Mouse (Mus musculus): ENCODE data around the gene Zfp526. TPM values are rescaled to one million over a fixed set of nuclear protein-coding genes. Genes with fewer than 3 reads are reported as not detected.

Zfp526 gene
- polyA plus RNA-seq, 1 experiment, result 8.7 TPM

DNA sequence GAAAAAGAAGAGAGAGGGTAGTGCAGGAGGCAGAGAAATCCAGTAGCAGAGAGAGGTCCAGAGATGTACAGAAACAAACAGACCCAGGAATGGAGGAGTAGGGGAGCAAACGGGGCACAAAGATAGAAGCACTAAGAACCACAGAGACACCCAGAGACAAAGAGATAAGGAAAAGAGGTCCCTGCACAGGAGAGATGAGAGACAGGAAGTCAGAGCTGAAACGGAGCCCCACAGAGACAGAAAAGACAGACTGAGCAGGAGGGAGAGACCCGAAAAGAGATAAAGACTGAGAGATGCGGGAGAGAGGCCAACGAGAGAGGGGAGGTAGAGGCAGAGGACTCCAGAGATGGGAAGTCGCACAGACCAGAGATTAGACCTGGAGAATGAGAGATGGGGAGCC is 40.7 kb upstream of the Zfp526 start:
- peaks cover 5% of the 10 kb centered on the region for H3K4me1 ChIP-seq (ENCODE audit: control insufficient read depth, insufficient read depth, insufficient read length, low read length)
- no peak for TF ChIP-seq POLR2A (IDR thresholded peaks at IDR 0.05; ENCODE audit: low read depth, low read length)
- no peak for TF ChIP-seq CTCF (IDR thresholded peaks at IDR 0.05; ENCODE audit: extremely low read depth, insufficient read length, insufficient replicate concordance, low read depth, low read length)
- peaks cover 61% of the 10 kb centered on the region for H3K27me3 ChIP-seq (ENCODE audit: control insufficient read depth, insufficient read depth, low read length)
- no peak overlapping the region for H3K4me3 ChIP-seq (ENCODE audit: low read depth, low read length)
- no peak overlapping the region for H3K27ac ChIP-seq (ENCODE audit: insufficient read depth, low read depth, low read length)
- 14% methylated on average over 6 of the region's 6 CpGs for WGBS
- H3K36me3 ChIP-seq (ENCODE audit: control insufficient read depth, insufficient read depth, low read length), result no peaks in the 10 kb centered on the region

DNA sequence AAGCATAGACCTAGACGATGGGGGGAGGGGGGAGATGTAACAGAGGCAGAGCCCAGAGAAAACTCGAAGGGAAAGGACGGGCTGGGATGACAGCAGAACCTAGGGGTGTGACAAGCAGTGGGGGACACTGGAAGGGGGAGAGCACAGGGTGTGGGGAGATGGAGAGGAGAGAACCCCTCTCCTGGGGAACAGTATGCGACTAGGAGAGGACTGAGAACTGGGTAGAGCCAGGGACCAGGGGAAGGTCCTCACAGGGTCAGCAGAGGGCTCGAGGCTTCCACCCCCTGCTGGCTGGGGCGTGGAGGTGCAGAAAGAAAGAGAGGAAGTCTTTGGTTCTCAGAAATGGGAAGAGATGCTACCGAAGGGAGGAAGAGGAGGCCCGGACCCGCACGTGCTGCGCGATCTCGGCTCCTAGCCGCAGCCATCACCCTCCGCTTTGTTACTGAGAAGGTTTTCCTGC is 39.9 kb upstream of the Zfp526 start:
- 3% methylated on average over 15 of the region's 15 CpGs for WGBS
- TF ChIP-seq POLR2A (IDR thresholded peaks at IDR 0.05; ENCODE audit: low read depth, low read length) (no peak; the same call in 1 of the 2 replicates), CTCF (IDR thresholded peaks at IDR 0.05; ENCODE audit: extremely low read depth, insufficient read length, insufficient replicate concordance, low read depth, low read length) (peak; percentile 72; the same call in 1 of the 2 replicates)
- Histone ChIP-seq H3K4me3 (ENCODE audit: low read depth, low read length) (peak overlapping the region; percentile 6; the same call in 1 of the 2 replicates), H3K4me1 (ENCODE audit: control insufficient read depth, insufficient read depth, insufficient read length, low read length) (peaks cover 5% of the 10 kb centered on the region), H3K27me3 (ENCODE audit: control insufficient read depth, insufficient read depth, low read length) (peaks cover 59% of the 10 kb centered on the region), H3K27ac (ENCODE audit: insufficient read depth, low read depth, low read length) (no peak overlapping the region), H3K36me3 (ENCODE audit: control insufficient read depth, insufficient read depth, low read length) (no peaks in the 10 kb centered on the region)

DNA sequence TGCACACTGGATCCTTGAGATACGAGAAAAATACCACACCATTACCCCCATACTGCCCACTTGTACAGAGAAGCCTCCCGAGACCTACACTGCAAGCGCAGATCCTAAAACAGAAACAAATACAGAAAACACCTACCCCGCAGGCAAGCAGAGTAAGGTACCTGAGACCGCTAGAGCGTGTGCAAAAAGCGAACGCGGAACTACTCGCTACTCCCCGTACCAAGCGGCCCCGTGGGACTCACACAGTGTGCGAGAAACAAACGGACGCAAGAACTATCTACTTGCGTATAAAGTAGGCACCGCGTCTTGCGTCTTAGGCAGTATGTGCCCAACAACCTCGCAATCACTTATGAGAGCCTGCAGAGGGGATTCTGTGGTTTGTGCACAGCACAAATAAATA is 39.4 kb upstream of the Zfp526 start:
- H3K27me3 ChIP-seq (ENCODE audit: control insufficient read depth, insufficient read depth, low read length), result peaks cover 56% of the 10 kb centered on the region
- 12% methylated on average over 21 of the region's 21 CpGs for WGBS
- peak overlapping the region; percentile 6; the same call in 1 of the 2 replicates for H3K4me3 ChIP-seq (ENCODE audit: low read depth, low read length)

DNA sequence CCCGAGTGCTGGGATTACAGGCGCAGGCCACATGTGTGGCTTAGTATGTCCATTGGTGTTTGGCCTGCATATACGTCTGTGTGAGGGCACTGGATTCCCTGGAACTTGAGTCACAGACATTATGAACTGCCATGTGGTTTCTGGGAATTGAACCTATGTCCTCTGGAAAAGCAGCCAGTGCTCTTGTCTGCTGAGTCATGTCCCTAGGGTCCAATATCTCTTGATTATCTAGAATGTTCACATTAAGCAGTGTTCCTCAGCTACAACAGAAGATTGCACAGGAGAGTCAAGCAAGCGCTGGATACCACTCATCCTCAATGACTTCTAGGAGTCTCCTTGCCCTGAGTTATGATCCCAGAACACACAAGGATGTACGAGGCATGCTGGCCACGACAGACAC is 37.1 kb upstream of the Zfp526 start:
- Histone ChIP-seq H3K27me3 (ENCODE audit: control insufficient read depth, insufficient read depth, low read length) (peaks cover 35% of the 10 kb centered on the region), H3K4me3 (ENCODE audit: low read depth, low read length) (no peak overlapping the region), H3K36me3 (ENCODE audit: control insufficient read depth, insufficient read depth, low read length) (no peaks in the 10 kb centered on the region), H3K27ac (ENCODE audit: insufficient read depth, low read depth, low read length) (no peak overlapping the region), H3K4me1 (ENCODE audit: control insufficient read depth, insufficient read depth, insufficient read length, low read length) (peaks cover 1% of the 10 kb centered on the region)
- no peak for TF ChIP-seq POLR2A (IDR thresholded peaks at IDR 0.05; ENCODE audit: low read depth, low read length)
- no peak for TF ChIP-seq CTCF (IDR thresholded peaks at IDR 0.05; ENCODE audit: extremely low read depth, insufficient read length, insufficient replicate concordance, low read depth, low read length)
- 71% methylated on average over 6 of the region's 6 CpGs for WGBS

More for the DNA sequence above, 39.4 kb upstream of the Zfp526 start:
- TF ChIP-seq POLR2A (IDR thresholded peaks at IDR 0.05; ENCODE audit: low read depth, low read length) (no peak), CTCF (IDR thresholded peaks at IDR 0.05; ENCODE audit: extremely low read depth, insufficient read length, insufficient replicate concordance, low read depth, low read length) (no peak)
- H3K36me3 ChIP-seq (ENCODE audit: control insufficient read depth, insufficient read depth, low read length), result no peaks in the 10 kb centered on the region
- H3K4me1 ChIP-seq (ENCODE audit: control insufficient read depth, insufficient read depth, insufficient read length, low read length), result peaks cover 5% of the 10 kb centered on the region
- H3K27ac ChIP-seq (ENCODE audit: insufficient read depth, low read depth, low read length), result no peak overlapping the region

DNA sequence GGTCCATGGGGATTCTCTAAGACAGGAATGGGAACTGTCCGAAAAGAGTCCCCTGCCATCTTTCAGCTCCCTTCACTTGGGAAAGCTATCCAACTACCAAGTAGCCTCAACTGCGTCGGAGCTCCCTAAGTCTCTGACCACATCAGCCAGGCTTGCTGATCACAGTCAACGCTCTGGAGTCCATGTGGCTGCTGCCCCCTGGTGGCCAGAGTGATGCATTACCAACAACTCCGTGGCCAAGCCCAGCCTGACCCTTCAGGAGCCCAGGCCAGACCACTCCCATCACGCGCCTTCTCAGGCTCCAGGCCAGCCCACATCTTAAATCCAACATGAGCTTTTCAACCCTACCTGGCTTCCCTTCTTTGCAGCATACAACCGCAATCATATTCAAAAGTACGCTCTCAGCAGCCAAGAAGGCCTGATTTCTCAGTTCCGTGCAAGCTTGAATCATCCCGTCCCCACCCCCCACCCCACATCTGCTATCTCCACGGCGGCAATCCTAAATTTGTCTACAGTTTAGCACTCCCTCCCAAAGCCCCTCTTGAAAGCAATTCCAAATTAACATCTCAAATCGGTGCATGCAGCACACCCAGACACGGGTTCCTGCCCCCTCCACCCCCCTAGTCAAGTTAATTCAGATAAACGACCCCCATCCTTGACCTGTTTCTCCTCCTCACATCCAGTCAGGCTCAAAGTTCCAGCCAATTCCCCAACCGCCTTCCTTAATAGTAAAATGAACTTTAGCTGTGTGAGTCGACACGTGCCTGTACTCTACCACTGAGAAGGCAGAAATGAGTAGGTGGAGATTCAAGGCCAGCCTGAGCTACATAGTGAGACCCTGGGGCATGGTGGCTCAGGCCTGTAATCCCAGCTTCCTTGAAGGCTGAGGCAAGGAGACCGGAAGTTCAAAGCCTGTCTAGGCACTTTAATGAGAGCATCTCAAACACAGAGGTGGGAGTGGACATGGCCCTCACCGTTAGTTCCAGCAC is 33.3 kb upstream of the Zfp526 start:
- WGBS, result 31% methylated on average over 21 of the region's 21 CpGs
- Histone ChIP-seq H3K4me3 (ENCODE audit: low read depth, low read length) (no peak overlapping the region), H3K4me1 (ENCODE audit: control insufficient read depth, insufficient read depth, insufficient read length, low read length) (no peaks in the 10 kb centered on the region), H3K36me3 (ENCODE audit: control insufficient read depth, insufficient read depth, low read length) (no peaks in the 10 kb centered on the region), H3K27ac (ENCODE audit: insufficient read depth, low read depth, low read length) (no peak overlapping the region), H3K27me3 (ENCODE audit: control insufficient read depth, insufficient read depth, low read length) (peaks cover 2% of the 10 kb centered on the region; the same call in 1 of the 2 replicates)
- no peak for TF ChIP-seq POLR2A (IDR thresholded peaks at IDR 0.05; ENCODE audit: low read depth, low read length)
- TF ChIP-seq CTCF (IDR thresholded peaks at IDR 0.05; ENCODE audit: extremely low read depth, insufficient read length, insufficient replicate concordance, low read depth, low read length), result peak; percentile 92; the same call in 1 of the 2 replicates

DNA sequence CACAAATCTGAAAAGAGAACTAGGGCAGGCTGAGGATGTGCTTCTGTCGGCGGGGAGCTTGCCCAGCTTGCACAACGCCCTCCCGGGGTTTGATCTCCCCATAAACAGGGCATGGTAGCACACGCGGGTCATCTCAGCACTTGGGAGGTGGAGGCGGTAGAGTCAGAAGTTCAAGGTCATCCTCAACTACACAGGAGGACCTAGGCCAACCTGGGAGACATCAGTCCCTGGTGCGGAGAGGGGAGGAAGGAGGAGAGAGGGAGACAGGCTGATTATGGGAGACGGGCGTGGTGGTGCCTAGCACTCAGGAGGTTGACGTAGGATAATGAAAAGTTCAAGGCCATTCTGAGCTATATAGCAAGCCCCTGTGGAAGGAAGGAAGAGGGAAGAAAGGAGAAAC is 30.4 kb upstream of the Zfp526 start:
- Histone ChIP-seq H3K27ac (ENCODE audit: insufficient read depth, low read depth, low read length) (no peak overlapping the region), H3K36me3 (ENCODE audit: control insufficient read depth, insufficient read depth, low read length) (no peaks in the 10 kb centered on the region), H3K27me3 (ENCODE audit: control insufficient read depth, insufficient read depth, low read length) (no peaks in the 10 kb centered on the region), H3K4me3 (ENCODE audit: low read depth, low read length) (no peak overlapping the region), H3K4me1 (ENCODE audit: control insufficient read depth, insufficient read depth, insufficient read length, low read length) (no peaks in the 10 kb centered on the region)
- TF ChIP-seq CTCF (IDR thresholded peaks at IDR 0.05; ENCODE audit: extremely low read depth, insufficient read length, insufficient replicate concordance, low read depth, low read length) (no peak), POLR2A (IDR thresholded peaks at IDR 0.05; ENCODE audit: low read depth, low read length) (no peak)
- WGBS, result 61% methylated on average over 11 of the region's 11 CpGs

DNA sequence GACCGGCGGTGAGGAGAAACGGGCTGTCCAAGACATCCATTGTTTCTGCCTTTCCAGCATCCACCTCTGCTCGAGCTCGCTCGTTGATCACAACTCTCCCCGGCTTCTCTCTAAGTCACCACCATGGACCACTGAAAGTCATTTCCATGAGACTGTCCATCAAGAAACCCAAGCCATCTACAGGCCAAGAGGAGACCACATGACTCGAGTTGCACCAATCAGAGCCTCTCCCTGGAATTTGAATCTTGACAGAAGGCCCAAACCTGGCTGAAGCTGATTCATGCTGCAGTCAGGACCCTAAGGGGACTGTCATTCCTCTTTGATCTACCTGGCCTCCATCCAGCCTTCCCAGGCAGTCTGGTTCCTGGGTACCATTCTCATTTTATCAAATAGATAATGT is 29.1 kb upstream of the Zfp526 start:
- 73% methylated on average over 8 of the region's 8 CpGs for WGBS
- Histone ChIP-seq H3K27ac (ENCODE audit: insufficient read depth, low read depth, low read length) (no peak overlapping the region), H3K4me1 (ENCODE audit: control insufficient read depth, insufficient read depth, insufficient read length, low read length) (no peaks in the 10 kb centered on the region), H3K4me3 (ENCODE audit: low read depth, low read length) (no peak overlapping the region), H3K27me3 (ENCODE audit: control insufficient read depth, insufficient read depth, low read length) (no peaks in the 10 kb centered on the region), H3K36me3 (ENCODE audit: control insufficient read depth, insufficient read depth, low read length) (no peaks in the 10 kb centered on the region)
- no peak for TF ChIP-seq CTCF (IDR thresholded peaks at IDR 0.05; ENCODE audit: extremely low read depth, insufficient read length, insufficient replicate concordance, low read depth, low read length)
- TF ChIP-seq POLR2A (IDR thresholded peaks at IDR 0.05; ENCODE audit: low read depth, low read length), result no peak

Data from small intestine, adult 2 months (tissue).